Mouse (Mus musculus) 3134 (cell line): ENCODE results near the gene Axin1.
A peak's percentile ranks its signal among the peaks of the same experiment; 100 is the strongest.
"Not testable (repeated sequence)": the region's sequence is repeated elsewhere in the genome, so short reads cannot be mapped to it uniquely, and the experiment has no call there.

Experiments used
- DNase-seq: peaks from one replicate; pipeline ENCODE4 v3.0.0-alpha.2; 2011; ENCODE audit warnings: low spot score; ENCODE audit not compliant: insufficient read length; ENCODE audit errors: extremely low read depth

The Axin1 gene

DNA sequence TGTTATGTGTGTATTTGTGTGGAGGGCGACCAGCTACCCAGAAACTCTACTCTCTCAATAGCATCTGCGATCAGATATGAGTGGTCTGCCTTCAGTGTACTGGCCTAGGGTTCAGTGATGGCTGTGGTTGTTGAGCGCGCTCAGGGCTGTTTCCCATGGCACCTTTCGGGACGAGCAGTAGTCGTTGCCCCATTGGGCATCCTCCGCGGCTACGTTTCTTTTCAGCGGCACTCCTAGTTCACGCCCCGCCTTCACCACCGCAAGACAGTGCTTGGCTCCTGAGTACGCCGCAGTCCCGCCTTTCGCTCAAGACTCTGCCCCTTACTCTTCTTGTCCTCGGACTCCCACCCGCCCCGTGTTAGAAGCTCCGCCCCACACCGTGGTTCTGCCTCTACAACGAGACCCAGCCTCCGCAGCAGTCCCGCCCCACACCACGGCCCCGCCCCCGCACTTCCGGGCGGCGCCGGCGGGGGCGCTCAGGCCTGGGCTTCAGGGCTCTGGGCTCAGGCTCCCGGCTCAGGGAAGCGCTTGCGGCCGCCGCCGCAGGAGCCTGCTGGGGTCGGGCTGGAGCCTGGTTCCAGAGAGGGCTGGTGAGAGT lies at the start of gene Axin1:
Gene Axin1 (plus strand): TSS at position 450 of the 598 bp plus-strand sequence.
- peak; percentile 99 for DNase-seq

DNA sequence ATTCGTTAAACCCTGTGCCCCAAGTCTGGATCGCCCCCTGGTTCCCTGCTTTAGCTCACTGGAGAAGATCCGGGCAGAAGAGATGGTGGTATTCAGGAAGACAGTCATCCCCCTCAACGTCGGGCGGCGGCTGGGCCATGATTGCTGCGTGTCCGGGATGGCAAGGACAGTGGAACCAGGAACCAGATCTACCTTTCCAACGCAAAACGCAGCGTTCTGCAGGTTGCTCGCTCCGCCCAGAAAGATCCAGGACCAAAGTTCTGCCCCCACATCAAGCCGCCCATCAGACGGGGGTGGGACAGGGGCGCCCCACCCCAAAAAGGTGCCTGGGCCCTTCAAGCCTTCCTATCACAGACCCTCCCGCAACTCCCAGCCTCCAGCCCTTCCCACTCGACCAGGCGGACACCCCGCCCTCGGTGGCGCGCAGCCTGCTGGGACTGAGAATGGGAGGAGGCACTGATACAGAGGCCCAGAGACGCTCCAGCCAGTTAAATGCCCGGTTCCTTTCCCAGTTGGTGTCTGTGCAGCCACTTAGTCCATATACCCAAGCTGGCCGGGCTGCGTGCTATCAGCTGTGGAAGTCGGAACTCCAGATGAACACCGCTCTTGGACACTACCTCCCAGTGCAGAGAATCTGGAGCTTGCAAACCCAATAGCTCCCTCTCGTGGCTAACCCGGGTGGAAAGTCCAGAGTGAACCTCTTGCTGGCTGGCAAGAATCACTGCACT lies 48.4 kb upstream of the Axin1 start, which contains the start of gene Decr2:
Gene Decr2 (minus strand): TSS at position 433 of the 728 bp plus-strand sequence.
- peak; percentile 93 for DNase-seq

DNA sequence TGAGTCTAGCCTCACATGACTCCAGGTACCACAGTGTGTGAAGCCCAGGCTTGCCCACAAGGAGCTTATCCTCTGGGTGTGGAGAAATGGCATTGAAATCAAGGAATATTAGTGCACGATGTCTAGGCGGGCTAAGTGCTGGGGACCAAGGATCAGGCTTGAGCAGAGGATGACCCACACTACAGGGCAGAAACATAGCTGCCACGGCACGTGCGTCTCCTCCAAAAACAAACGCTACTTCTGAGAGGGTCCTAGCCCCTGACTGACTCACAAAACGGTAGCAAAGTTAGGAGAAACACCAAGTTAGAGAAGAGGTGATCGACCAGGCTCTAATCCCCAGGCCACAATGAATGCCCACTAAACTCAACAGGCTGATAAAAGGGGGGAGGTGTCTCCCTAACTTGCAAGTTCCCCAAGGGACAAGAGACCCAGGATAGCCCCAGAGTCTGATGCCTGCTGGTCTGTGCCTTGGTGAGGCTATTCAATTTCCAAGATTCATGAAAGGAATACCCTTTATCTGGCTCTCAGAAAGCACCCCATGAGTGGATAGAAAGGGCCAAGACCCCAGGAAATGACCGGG lies 43.9 kb upstream of the Axin1 start:
- no peak for DNase-seq

DNA sequence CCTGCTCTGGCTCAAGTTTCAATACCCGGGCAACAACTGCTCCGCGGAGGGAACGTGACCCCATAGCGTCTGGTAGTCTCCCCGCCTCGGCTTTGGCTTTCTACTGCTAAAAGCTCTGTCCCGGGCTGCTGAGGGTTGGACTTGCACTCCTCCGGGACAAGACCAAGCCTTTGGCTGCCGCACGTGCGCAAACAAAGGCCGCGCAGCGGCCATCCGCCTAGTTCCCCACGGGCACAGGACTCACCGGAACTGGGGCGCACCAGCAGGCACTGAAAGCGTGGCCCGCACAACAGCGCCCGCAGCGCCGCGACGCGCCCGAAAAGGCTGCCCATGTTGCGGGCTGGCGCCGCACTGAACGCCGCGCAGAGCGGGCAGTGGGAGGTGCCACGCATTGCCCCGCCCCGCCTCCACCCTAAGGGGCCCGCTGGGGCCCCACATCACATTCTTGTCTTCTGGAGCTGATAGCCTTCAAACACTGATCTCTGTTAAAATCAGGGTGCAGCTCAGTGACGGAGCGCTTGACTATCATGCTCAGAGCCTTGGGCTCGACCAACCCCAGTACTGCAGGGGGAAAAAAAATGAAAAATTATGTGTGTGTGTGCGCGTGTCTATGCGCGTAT lies 43.3 kb upstream of the Axin1 start, which contains the start of gene Nme4:
Gene Nme4 (minus strand): TSS at position 482 of the 620 bp plus-strand sequence.
- DNase-seq: no peak

DNA sequence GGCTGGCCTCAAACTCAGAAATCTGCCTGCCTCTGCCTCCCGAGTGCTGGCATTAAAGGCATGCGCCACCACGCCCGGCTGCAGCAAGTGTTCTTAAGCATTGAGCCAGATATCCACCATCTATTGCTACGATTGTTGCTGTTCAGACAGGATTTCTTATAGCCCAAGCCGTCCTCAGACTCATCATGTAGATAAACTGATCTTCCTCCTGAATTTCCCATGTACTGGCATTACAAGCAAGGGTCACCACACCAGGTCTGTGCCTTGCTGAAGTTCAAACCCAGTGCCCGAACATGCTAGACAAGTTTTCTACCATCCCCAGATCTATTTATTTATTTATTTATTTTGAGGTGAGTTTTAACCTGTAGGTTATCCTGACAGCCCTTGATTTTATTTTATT lies 40.0 kb upstream of the Axin1 start:
- DNase-seq: no peak

DNA sequence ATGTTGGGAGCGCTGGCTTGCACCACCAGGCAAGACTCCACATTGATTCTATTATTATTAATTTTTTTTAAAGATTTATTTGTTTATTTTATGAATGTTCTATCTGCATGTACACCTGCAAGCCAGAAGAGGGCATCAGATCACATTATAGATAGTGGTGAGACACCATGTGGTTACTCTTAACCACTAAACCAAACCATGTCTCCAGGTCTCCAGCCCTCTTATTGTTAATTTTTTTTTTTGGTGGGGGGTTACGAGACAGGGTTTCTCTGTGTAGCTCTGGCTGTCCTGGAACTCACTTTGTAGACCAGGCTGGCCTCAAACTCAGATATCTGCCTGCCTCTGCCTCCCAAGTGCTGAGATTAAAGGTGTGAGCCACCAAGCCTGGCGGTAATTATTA lies 39.2 kb upstream of the Axin1 start:
- DNase-seq: not testable (repeated sequence)

DNA sequence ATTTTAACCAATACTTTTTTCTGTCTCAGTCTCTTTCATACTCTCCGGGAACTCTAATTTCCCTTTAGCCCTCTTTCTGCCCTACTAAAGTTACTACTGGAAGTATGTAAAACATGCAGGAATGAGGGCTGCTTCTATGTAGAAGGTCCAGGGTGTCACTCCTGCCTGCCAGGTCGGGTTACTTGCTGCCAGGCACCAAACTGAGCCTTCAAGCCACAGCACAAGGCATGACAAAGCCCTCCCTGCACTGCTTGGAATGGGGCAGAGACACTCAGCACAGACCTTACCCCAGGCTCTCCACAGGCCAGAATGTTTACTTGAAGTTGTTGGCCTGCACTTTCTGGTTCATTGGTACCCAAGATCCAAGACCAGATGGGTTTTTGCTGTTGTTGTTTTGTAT lies 38.3 kb upstream of the Axin1 start:
- no peak for DNase-seq

DNA sequence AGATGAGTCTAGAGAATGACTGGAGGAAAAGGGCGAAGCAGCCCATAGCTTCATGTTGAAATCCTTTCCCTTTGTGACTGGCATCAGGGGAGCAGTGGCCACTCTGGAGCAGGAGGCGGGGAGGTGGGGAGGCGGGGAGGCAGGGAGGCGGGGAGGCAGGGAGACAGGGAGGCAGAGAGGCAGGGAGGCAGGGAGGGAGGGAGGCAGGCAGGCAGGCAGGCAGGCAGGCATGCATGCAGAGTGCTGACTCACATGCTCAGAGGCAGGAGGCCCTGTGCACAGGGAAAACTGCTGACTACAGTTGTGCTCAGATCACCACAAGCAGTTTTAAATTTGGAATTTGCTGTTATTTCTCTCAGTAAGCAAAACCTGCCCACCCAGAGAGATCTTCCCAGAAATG lies 37.0 kb upstream of the Axin1 start:
- peak; percentile 72 for DNase-seq

DNA sequence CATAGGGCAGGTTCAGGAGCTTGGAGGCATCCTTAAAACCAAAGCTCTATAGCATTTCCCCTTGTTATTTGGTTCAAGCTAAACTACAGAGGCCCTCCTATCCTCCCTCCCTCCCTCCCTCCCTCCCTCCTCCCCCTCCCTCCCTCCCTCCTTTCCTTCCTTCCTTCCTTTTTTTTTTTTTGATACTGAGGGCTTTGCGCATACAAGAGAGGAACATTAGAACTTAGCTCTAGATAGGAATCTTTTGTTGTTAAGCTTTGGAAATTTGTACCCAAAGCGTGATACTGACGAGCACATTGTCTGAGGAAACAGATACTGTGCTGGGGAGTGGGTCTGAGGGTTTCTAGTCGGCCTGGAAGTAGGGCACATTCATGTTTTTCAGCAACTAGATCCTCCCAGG lies 32.9 kb upstream of the Axin1 start:
- DNase-seq: no peak

DNA sequence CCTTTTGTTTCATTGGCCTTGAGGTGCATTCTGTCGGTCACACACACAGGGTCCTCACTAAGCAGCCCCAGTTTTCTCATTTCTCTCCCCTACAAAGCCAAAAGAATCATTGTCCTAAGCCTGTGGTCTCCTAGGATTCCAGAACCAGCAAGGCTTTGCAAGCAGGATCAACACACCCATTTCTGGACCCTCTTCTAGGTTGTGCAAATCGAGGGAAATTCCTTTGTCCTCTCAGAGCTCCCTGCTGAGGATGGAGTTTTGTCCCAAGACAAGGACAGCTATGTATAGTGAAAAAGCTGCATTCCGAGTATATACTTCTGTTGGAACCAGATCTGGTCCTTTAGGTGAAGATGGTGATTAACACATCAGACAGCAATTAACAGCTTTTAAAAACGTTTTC lies 28.3 kb upstream of the Axin1 start:
- no peak for DNase-seq

DNA sequence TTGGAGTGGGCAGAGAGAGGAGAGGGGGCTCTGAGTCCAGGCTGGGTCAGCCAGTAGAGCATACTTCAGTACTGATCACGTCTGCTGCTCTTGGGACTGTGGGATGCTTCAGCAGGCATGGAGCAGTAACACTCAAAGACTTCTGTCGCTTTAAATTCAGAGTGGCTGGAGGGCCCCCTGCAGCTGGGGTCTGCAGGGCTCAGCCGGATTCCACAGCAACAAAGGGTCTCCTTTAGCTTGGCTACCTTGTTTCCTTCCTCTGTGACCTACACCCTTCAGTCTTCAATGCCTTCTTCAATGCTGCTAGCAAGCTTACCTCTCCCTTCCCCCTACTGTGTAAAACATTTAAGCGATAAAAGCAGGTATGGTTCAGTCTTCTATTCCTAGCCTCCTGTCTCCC lies 27.5 kb upstream of the Axin1 start:
- no peak for DNase-seq

DNA sequence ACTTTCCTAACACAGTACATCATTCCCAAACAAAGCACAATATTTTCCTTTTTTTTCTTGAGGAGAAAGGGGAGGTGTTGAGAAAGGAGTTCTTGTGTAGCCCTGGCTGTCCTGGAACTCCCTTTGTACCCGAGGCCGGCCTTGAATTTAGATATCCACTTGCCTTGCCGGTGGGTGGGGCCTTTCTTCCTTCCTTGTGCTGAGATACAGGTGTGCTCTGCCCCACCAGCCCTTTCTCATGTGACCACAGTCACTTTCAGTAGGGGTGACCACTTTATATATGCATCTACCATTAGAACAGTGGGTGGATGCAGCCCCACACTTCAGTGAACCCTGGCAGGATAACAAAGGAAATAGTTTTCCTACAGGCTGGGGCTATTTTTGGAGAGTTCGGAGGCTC lies 26.8 kb upstream of the Axin1 start:
- DNase-seq: no peak

DNA sequence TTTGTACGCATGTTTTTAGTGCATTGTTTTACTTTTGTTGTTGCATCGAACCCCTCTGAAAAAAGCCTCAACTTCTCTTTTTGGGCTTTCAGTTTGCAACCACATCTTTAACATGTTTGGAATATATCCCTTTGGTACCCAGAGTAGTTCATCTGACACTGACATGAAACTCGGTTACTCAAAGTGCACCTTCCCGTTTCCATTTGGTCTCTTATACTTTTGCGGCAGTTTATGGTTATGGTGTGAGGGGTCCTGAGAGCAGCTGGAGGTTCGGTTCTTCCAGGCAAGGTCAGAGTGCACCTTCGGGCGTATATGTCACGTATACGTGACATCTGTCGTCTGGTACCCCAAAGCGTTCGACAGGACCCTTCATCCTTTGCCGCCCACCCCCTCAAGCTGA lies 25.7 kb upstream of the Axin1 start:
- DNase-seq: no peak

DNA sequence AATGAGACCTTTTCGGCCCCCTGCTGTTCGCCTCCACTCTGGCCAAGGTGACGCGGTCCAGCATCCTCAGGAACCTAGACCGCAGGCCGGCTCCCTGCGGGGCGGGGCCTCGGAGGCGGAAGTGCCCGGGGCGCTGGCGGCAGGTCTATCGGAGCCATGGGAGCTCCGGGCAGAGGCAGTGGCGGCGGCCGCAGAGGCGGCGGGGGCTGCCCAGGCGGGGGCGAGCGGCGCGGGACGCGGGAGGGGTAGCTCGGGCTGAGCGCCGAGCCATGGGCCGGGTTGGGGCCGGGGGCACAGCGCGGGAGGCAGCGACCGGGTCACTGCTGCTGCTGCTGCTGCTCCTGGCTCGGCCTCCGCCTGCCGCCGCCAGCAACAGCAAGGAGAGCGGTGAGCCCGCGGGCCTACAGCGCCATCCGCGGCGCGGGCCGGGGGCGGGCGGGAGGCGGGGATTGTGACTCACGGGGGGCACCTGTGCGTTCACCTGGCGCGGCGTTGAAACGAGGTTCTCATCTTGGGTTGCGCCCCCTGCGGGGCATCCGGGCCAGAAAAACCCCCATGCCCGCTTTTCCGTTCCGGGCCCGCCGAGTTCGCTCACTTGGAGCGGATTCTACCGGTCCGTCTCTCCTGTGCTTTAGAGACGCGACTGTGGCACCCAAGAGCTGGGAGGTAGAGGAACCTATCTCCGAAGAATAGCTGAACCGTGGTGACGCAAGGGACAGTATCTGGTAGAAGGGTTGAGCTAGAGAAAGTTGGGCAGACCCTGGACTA lies 25.1 kb upstream of the Axin1 start, which contains the start of gene Tmem8:
Gene Tmem8 (plus strand): TSS at position 119 of the 768 bp plus-strand sequence.
- DNase-seq: peak; percentile 81

DNA sequence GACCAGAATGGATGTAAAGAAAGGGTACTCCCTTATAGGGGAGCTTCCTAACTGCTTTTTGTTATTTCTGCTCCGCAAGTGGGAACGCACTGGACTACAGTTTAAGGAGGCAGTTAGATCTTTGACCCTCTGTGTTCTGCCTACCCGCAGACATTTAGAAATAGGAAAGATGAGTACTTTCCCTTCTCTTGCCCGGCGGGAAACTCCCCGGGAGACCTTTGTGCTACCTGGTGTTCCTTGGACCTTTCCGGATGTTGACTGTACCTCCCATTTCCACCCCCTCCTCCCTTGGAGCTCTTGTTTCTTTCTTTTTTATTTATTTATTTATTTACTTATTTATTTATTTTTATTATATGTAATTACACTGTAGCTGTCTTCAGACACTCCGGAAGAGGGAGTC lies 24.4 kb upstream of the Axin1 start:
- DNase-seq: no peak

DNA sequence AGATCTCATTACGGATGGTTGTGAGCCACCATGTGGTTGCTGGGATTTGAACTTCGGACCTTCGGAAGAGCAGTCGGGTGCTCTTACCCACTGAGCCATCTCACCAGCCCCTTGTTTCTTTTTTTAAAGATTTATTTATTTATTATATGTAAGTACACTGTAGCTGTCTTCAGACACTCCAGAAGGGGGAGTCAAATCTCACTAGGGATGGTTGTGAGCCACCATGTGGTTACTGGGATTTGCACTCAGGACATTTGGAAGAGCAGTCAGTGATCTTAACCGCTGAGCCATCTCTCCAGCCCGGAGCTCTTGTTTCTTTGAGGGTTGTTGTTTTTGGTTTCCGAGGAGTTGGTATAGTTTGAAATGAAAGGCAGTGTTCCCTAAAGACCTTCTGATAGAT lies 24.0 kb upstream of the Axin1 start:
- DNase-seq: not testable (repeated sequence)

DNA sequence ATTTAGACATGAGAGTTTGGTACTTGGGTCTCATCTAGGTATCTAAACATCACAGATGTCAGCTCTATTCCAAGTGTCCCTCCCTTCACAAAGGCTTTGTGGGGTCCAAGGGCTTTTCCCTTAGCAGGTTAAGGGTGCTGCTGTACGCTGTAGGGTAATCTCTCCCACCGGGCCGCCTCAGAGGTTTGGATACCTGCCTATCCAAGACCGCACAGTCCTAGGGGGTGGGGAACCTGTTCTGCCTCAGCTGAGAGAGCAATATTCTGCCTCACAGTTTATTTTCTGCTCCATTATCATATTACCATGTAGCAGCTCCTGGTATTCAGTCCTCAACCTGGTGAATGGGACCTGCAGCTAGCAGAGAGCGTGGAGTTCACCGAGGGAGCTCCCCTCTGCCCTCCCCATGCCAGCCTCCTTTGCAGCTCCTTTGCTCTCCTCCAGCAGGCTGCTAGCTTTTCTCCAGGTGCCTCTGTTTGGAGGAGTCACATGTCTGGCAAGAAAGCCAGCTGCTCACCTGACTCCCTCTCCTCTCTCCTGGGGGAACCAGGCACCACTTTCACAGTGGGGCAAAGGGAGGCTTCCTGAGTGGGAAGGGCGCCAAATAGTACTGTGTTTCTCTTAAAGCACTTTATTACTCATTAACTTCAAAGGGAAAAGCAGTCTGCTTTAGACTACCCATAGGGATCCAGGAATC lies 23.1 kb upstream of the Axin1 start:
- no peak for DNase-seq

DNA sequence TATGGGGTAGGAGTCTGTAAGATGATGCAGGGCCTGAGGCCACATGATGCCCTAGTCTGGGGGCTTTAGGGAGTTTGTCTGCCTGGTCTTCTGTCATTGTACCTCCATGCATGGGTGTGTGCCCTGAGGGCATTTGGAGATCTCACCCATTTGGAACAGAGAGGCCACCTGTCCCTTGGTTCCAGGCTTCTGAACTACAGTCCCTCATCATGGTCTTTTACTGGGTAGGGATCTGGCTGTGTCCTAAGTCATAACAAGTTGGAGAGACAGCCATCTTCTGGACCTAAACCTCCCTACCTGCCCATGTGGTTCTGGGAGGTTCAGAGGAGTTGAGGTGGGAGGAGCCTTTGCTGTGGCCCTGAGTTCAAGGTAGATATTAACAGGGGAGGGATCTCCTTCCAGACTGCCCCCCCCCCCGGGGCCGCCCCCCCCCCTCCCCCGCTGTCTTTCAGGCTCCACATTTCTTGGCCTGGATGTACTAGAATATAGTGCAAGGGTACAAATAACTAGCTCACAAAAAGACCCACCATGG lies 22.5 kb upstream of the Axin1 start:
- no peak for DNase-seq

DNA sequence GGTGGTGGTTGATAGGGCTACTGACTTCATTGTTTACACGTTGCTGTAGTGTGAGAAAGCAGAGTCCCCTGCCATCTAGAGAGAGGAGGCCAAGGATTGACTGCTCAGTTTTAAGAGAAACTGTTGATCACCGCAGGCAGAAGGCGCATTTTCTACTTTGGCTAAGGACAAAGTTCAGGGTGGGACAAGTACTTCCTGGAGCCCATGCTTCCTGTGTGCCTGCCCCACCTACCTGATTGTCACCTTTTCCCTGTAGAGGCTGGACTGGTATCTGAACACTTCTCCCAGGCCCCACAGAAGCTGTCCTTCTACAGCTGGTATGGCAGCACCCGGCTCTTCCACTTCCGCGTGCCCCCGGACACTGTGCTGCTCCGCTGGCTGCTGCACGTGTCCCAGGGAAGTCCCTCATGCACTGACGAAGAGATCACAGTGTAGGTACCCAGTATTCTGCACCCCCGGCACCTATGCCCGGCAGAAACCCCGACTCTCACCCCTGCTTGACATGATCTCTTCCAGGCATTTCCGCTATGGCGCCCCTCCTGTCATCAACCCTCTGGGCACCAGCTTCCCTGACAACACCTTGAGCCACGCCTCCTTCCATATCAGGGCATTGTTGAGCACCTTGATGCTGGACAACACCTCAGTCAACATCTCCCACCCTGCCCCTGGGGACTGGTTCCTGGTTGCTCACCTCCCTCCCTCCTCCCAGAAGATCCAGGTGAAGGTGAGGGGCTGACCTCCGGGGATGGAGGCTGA lies 21.8 kb upstream of the Axin1 start:
- DNase-seq: no peak
